8 mouse cellular contexts compared by ENCODE assay signal in the genomic region with DNA sequence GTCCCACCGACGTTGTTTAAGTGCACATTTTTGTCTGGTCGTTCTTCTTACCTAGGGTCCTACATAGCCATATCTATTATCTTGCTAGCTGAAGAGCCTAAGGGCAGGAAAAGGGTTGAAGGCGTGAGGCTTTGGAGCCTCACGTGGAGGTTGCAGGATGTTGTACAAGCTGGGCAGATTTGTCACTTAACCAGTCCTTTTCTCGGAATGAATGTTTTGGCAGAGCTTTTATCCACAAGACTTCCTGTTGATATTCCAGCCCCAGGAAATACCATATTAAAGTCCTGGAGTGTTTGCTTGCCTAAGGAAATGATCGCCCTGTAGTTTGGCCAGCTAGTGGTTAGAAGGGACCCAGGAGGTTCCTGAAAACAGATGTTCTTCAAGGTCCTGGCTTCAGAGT. TPM values are rescaled to one million over a fixed set of nuclear protein-coding genes. Genes with fewer than 3 reads are reported as not detected.
DNase-seq lines count a peak whose midpoint lies in the region; ATAC-seq and TF ChIP-seq lines count a peak whose summit lies in the region.

No protein-coding gene starts in this region.

- H3K4me1 ChIP-seq in embryonic facial prominence, embryonic 12.5 days = peaks cover 11% of the 10 kb centered on the region
- peaks cover 32% of the 10 kb centered on the region for H3K4me1 ChIP-seq in hindbrain, embryonic 13.5 days (replicated peaks)
- H3K4me1 ChIP-seq in liver, embryonic 14.5 days (replicated peaks; ENCODE audit: control insufficient read depth in 2 of 2, insufficient read depth in 2 of 2, low read length in 1 of 2) = peaks cover 7 to 11% of the 10 kb centered on the region in 2 experiments; a peak in 3 of 4 replicates

- no peaks in the 10 kb centered on the region for H3K27me3 ChIP-seq in embryonic facial prominence, embryonic 12.5 days
- 0 out of 2 replicates have a peak, but pooled peaks cover 3% of the 10 kb centered on the region for H3K27me3 ChIP-seq in hindbrain, embryonic 13.5 days
- no peaks in the 10 kb centered on the region for H3K27me3 ChIP-seq in liver, embryonic 14.5 days (ENCODE audit: control insufficient read depth, insufficient read depth, low read length)

- no peak for TF ChIP-seq CTCF in liver, embryonic 14.5 days (IDR thresholded peaks at IDR 0.05; ENCODE audit: low read depth)

- peak overlapping the region; percentile 85 for H3K9ac ChIP-seq in embryonic facial prominence, embryonic 12.5 days
- H3K9ac ChIP-seq in hindbrain, embryonic 13.5 days = peak overlapping the region; percentile 89
- H3K9ac ChIP-seq in liver, embryonic 14.5 days (replicated peaks) = peak overlapping the region; percentile 79

- H3K9me3 ChIP-seq in embryonic facial prominence, embryonic 12.5 days = no peaks in the 10 kb centered on the region
- no peaks in the 10 kb centered on the region for H3K9me3 ChIP-seq in hindbrain, embryonic 13.5 days
- no peaks in the 10 kb centered on the region for H3K9me3 ChIP-seq in liver, embryonic 14.5 days (ENCODE audit: control insufficient read depth, low read length)

- peak overlapping the region; percentile 88 for H3K4me2 ChIP-seq in embryonic facial prominence, embryonic 12.5 days (replicated peaks)
- peak overlapping the region; percentile 83 for H3K4me2 ChIP-seq in hindbrain, embryonic 13.5 days
- H3K4me2 ChIP-seq in liver, embryonic 14.5 days (ENCODE audit: low read depth) = peak overlapping the region; percentile 77

- H3K4me3 ChIP-seq in embryonic facial prominence, embryonic 12.5 days = peak overlapping the region; percentile 88
- H3K4me3 ChIP-seq in hindbrain, embryonic 13.5 days = peak overlapping the region; percentile 89
- peak overlapping the region; percentile 68 for H3K4me3 ChIP-seq in liver, embryonic 14.5 days (ENCODE audit: insufficient read depth in 1 of 2, low read depth in 2 of 2, low read length in 2 of 2)

- no peak for ATAC-seq in embryonic facial prominence, embryonic 12.5 days (ENCODE audit: insufficient number of reproducible peaks, insufficient read depth, low FRiP score, low TSS enrichment)
- no peak for ATAC-seq in hindbrain, embryonic 13.5 days (ENCODE audit: low FRiP score)
- no peak for ATAC-seq in liver, embryonic 14.5 days (ENCODE audit: insufficient read depth)

- WGBS in embryonic facial prominence, embryonic 12.5 days = 2% methylated on average over 7 of the region's 7 CpGs
- 6% methylated on average over 7 of the region's 7 CpGs for WGBS in hindbrain, embryonic 13.5 days
- 0% methylated on average over 7 of the region's 7 CpGs for WGBS in liver, embryonic 14.5 days (ENCODE audit: insufficient replicate concordance)

- no peak for TF ChIP-seq EP300 in liver, embryonic 14.5 days (IDR thresholded peaks at IDR 0.05; ENCODE audit: low read depth)

- no peaks in the 10 kb centered on the region for H3K36me3 ChIP-seq in embryonic facial prominence, embryonic 12.5 days
- peaks cover 2% of the 10 kb centered on the region; the same call in 1 of the 2 replicates for H3K36me3 ChIP-seq in hindbrain, embryonic 13.5 days
- no peaks in the 10 kb centered on the region; the same call in 1 of the 2 replicates for H3K36me3 ChIP-seq in liver, embryonic 14.5 days (replicated peaks; ENCODE audit: control insufficient read depth, insufficient read depth, low read depth)

- peak; percentile 41 for DNase-seq in adrenal gland, postnatal 14 days
- no peak for DNase-seq in adrenal gland, adult 8-10 months
- DNase-seq in liver, embryonic 14.5 days (ENCODE audit: low read depth in 3 of 3, low spot score in 3 of 3) = no peak
- peak; percentile 46 for DNase-seq in skeletal muscle tissue, adult 2 months (ENCODE audit: low read depth, low spot score)
- no peak for DNase-seq in gastrocnemius, postnatal 25 days
- no peak for DNase-seq in layer of hippocampus, adult 11-12 months (ENCODE audit: low spot score)

- no peak overlapping the region for H3K27ac ChIP-seq in embryonic facial prominence, embryonic 12.5 days
- H3K27ac ChIP-seq in hindbrain, embryonic 13.5 days = peak overlapping the region; percentile 91; the same call in 1 of the 2 replicates
- H3K27ac ChIP-seq in liver, embryonic 14.5 days = no peak overlapping the region

RNA-seq across cellular contexts. Expression of gene Imp3, which starts 1.1 kb away (rescaled TPM):
- total RNA-seq in adrenal gland, postnatal 14 days (2021) = 76.4 and 88.5 TPM in 2 replicates
- total RNA-seq in adrenal gland, adult 8-10 months (2022) = 100 to 1,000 TPM; 102 to 128 (median 114) TPM
- 74.3 and 76.9 TPM in 2 replicates for polyA plus RNA-seq in embryonic facial prominence, embryonic 12.5 days (2016; fragmentation: Nextera tagmentation; extraction: Ambion mirVana)
- polyA plus RNA-seq in hindbrain, embryonic 13.5 days (2015; fragmentation: Nextera tagmentation; extraction: Ambion mirVana) = 74.5 and 74.8 TPM in 2 replicates
- polyA plus RNA-seq in liver, embryonic 14.5 days (2012; rRNA removed) = 69.2 and 93.9 TPM in 2 replicates
- 49.0 and 49.8 TPM in 2 replicates for polyA plus RNA-seq in liver, embryonic 14.5 days (2014; fragmentation: Nextera tagmentation; extraction: Ambion mirVana)
- 10 to 100 TPM; 45.1 to 45.3 TPM for total RNA-seq in gastrocnemius, postnatal 25 days (2021)

RNA-seq across cellular contexts. Expression of gene Snx33, which starts 10.2 kb away (rescaled TPM):
- total RNA-seq in adrenal gland, postnatal 14 days (2021) = 17.9 and 22.6 TPM in 2 replicates
- 10 to 100 TPM; 31.4 to 52.0 (median 39.9) TPM for total RNA-seq in adrenal gland, adult 8-10 months (2022)
- 13.8 and 14.4 TPM in 2 replicates for polyA plus RNA-seq in embryonic facial prominence, embryonic 12.5 days (2016; fragmentation: Nextera tagmentation; extraction: Ambion mirVana)
- polyA plus RNA-seq in hindbrain, embryonic 13.5 days (2015; fragmentation: Nextera tagmentation; extraction: Ambion mirVana) = 2.9 and 3.7 TPM in 2 replicates
- 0.74 and 0.78 TPM in 2 replicates for polyA plus RNA-seq in liver, embryonic 14.5 days (2012; rRNA removed)
- 0.62 and 0.66 TPM in 2 replicates for polyA plus RNA-seq in liver, embryonic 14.5 days (2014; fragmentation: Nextera tagmentation; extraction: Ambion mirVana)
- 1 to 10 TPM; 3.4 to 5.4 TPM for total RNA-seq in gastrocnemius, postnatal 25 days (2021)

RNA-seq across cellular contexts. Expression of gene Snupn, which starts 12.3 kb away (rescaled TPM):
- 12.5 and 13.3 TPM in 2 replicates for total RNA-seq in adrenal gland, postnatal 14 days (2021)
- 10 to 100 TPM; 16.2 to 20.6 (median 17.2) TPM for total RNA-seq in adrenal gland, adult 8-10 months (2022)
- polyA plus RNA-seq in embryonic facial prominence, embryonic 12.5 days (2016; fragmentation: Nextera tagmentation; extraction: Ambion mirVana) = 27.3 and 29.1 TPM in 2 replicates
- polyA plus RNA-seq in hindbrain, embryonic 13.5 days (2015; fragmentation: Nextera tagmentation; extraction: Ambion mirVana) = 28.5 and 31.5 TPM in 2 replicates
- 3.6 and 4.6 TPM in 2 replicates for polyA plus RNA-seq in liver, embryonic 14.5 days (2012; rRNA removed)
- 8.7 and 8.8 TPM in 2 replicates for polyA plus RNA-seq in liver, embryonic 14.5 days (2014; fragmentation: Nextera tagmentation; extraction: Ambion mirVana)
- total RNA-seq in gastrocnemius, postnatal 25 days (2021) = 1 to 10 TPM; 7.0 to 9.1 TPM

RNA-seq across cellular contexts. Expression of gene Ptpn9, which starts 56.3 kb away (rescaled TPM):
- total RNA-seq in adrenal gland, postnatal 14 days (2021) = 39.2 and 43.4 TPM in 2 replicates
- total RNA-seq in adrenal gland, adult 8-10 months (2022) = 10 to 100 TPM; 54.2 to 57.3 (median 56.7) TPM
- 42.5 and 43.4 TPM in 2 replicates for polyA plus RNA-seq in embryonic facial prominence, embryonic 12.5 days (2016; fragmentation: Nextera tagmentation; extraction: Ambion mirVana)
- 22.7 and 23.1 TPM in 2 replicates for polyA plus RNA-seq in hindbrain, embryonic 13.5 days (2015; fragmentation: Nextera tagmentation; extraction: Ambion mirVana)
- polyA plus RNA-seq in liver, embryonic 14.5 days (2012; rRNA removed) = 3.1 and 3.4 TPM in 2 replicates
- 2.7 and 4.0 TPM in 2 replicates for polyA plus RNA-seq in liver, embryonic 14.5 days (2014; fragmentation: Nextera tagmentation; extraction: Ambion mirVana)
- total RNA-seq in gastrocnemius, postnatal 25 days (2021) = 1 to 10 TPM; 4.4 to 5.4 TPM

Comparison
In these comparisons a context has a peak if more than half of its experiments do, and no peak if none do; other contexts are left out.
1. DNase-seq: peak in adrenal gland, postnatal 14 days (single experiment) and skeletal muscle tissue, adult 2 months (single experiment); none in adrenal gland, adult 8-10 months (single experiment), liver, embryonic 14.5 days (0 of 3), gastrocnemius, postnatal 25 days (single experiment) and layer of hippocampus, adult 11-12 months (single experiment).
2. Peak in every context shown above with its lines, with median percentiles within 50 percentile points of each other: H3K4me2 ChIP-seq, H3K4me3 ChIP-seq and H3K9ac ChIP-seq.